Mouse (Mus musculus): Measurements from ENCODE around the gene Zdhhc5. TPM values are rescaled to one million over a fixed set of nuclear protein-coding genes. Genes with fewer than 3 reads are reported as not detected.
"Not testable (repeated sequence)": the region's sequence is repeated elsewhere in the genome, so short reads cannot be mapped to it uniquely, and the experiment has no call there.

Zdhhc5 gene
- polyA plus RNA-seq, 1 experiment from 2014 or later: 29.3 TPM

- peak within 1 kb of the TSS; percentile 99 for H3K27ac ChIP-seq
- H3K4me3 ChIP-seq: peak within 1 kb of the TSS; percentile 74
- 4% methylated on average over 8 of the region's 8 CpGs for WGBS (ENCODE audit: insufficient replicate concordance)
- H3K27me3 ChIP-seq (replicated peaks): peaks cover 14% of the 10 kb centered on the region
- H3K4me2 ChIP-seq: peak within 1 kb of the TSS; percentile 89
- no peaks in the 10 kb centered on the region for H3K9me3 ChIP-seq (replicated peaks)
- peak within 1 kb of the TSS; percentile 90 for H3K9ac ChIP-seq
- H3K36me3 ChIP-seq: peaks cover 27% of the 10 kb centered on the region
- H3K4me1 ChIP-seq: peaks cover 88% of the 10 kb centered on the region
- peak; percentile 67 for ATAC-seq
Observed at GRCm38 (mm10) chr2:84733579-84734300, 18.8 kb upstream of the Zdhhc5 start, which contains the start of gene Ypel4. Gene Ypel4 (plus strand): TSS chr2:84734058.

GRCm38 (mm10) chr2:84732394-84732793, 17.4 kb upstream of the Zdhhc5 start:
- WGBS (ENCODE audit: insufficient replicate concordance): 65% methylated on average over 1 of the region's 1 CpGs
- Histone ChIP-seq H3K9me3 (replicated peaks) (no peaks in the 10 kb centered on the region), H3K4me1 (peaks cover 83% of the 10 kb centered on the region), H3K4me2 (peak overlapping the region; percentile 89), H3K36me3 (peaks cover 18% of the 10 kb centered on the region), H3K4me3 (no peak overlapping the region), H3K27me3 (replicated peaks) (peaks cover 10% of the 10 kb centered on the region), H3K9ac (peak overlapping the region; percentile 90), H3K27ac (peak overlapping the region; percentile 99)
- no peak for ATAC-seq

GRCm38 (mm10) chr2:84731206-84731605, 16.2 kb upstream of the Zdhhc5 start:
- Histone ChIP-seq H3K9ac (no peak overlapping the region), H3K36me3 (peaks cover 6% of the 10 kb centered on the region; the same call in 1 of the 2 replicates), H3K4me1 (peaks cover 75% of the 10 kb centered on the region), H3K4me3 (no peak overlapping the region), H3K9me3 (replicated peaks) (no peaks in the 10 kb centered on the region), H3K27me3 (replicated peaks) (no peaks in the 10 kb centered on the region; the same call in 1 of the 2 replicates), H3K4me2 (no peak overlapping the region), H3K27ac (peak overlapping the region; percentile 99)
- 79% methylated on average over 3 of the region's 3 CpGs for WGBS (ENCODE audit: insufficient replicate concordance)
- ATAC-seq: no peak

- H3K4me3 ChIP-seq; ATAC-seq; H3K9me3 ChIP-seq (replicated peaks); H3K27me3 ChIP-seq (replicated peaks): not testable (repeated sequence)
- Histone ChIP-seq H3K27ac (peak overlapping the region; percentile 94), H3K4me1 (peaks cover 77% of the 10 kb centered on the region), H3K36me3 (peaks cover 28% of the 10 kb centered on the region), H3K9ac (peak overlapping the region; percentile 78; the same call in 1 of the 2 replicates), H3K4me2 (peak overlapping the region; percentile 85)
- 75% methylated on average over 5 of the region's 5 CpGs for WGBS (ENCODE audit: insufficient replicate concordance)
Observed at GRCm38 (mm10) chr2:84728191-84728590, 13.2 kb upstream of the Zdhhc5 start.

- under 1% methylated on average over 39 of the region's 39 CpGs for WGBS (ENCODE audit: insufficient replicate concordance)
- Histone ChIP-seq H3K4me3 (peak within 1 kb of the TSS; percentile 75), H3K27ac (peak within 1 kb of the TSS; percentile 94), H3K36me3 (peaks cover 35% of the 10 kb centered on the region), H3K4me1 (peaks cover 69% of the 10 kb centered on the region), H3K27me3 (replicated peaks) (no peaks in the 10 kb centered on the region), H3K9me3 (replicated peaks) (no peaks in the 10 kb centered on the region), H3K9ac (peak within 1 kb of the TSS; percentile 85), H3K4me2 (peak within 1 kb of the TSS; percentile 85)
- peak; percentile 93 for ATAC-seq
Observed at GRCm38 (mm10) chr2:84727172-84727858, 12.3 kb upstream of the Zdhhc5 start, which contains the start of gene Clp1. Gene Clp1 (minus strand): TSS chr2:84727350.

- peak overlapping the region; percentile 85 for H3K4me2 ChIP-seq
- H3K4me3 ChIP-seq: peak overlapping the region; percentile 75
- peaks cover 68% of the 10 kb centered on the region for H3K4me1 ChIP-seq
- no peaks in the 10 kb centered on the region for H3K27me3 ChIP-seq (replicated peaks)
- WGBS (ENCODE audit: insufficient replicate concordance): 2% methylated on average over 9 of the region's 9 CpGs
- H3K36me3 ChIP-seq: peaks cover 41% of the 10 kb centered on the region
- H3K9me3 ChIP-seq (replicated peaks): no peaks in the 10 kb centered on the region
- peak overlapping the region; percentile 85 for H3K9ac ChIP-seq
- ATAC-seq: 0 out of 2 replicates have a peak, but pooled peaks have one; percentile 14
- H3K27ac ChIP-seq: peak overlapping the region; percentile 94
Observed at GRCm38 (mm10) chr2:84726716-84727115, 11.7 kb upstream of the Zdhhc5 start.

- H3K9ac ChIP-seq: peak overlapping the region; percentile 85
- peaks cover 50% of the 10 kb centered on the region for H3K36me3 ChIP-seq
- ATAC-seq: no peak
- no peaks in the 10 kb centered on the region for H3K9me3 ChIP-seq (replicated peaks)
- peaks cover 68% of the 10 kb centered on the region for H3K4me1 ChIP-seq
- peak overlapping the region; percentile 94; the same call in 1 of the 2 replicates for H3K27ac ChIP-seq
- no peaks in the 10 kb centered on the region for H3K27me3 ChIP-seq (replicated peaks)
- H3K4me2 ChIP-seq: peak overlapping the region; percentile 85
- peak overlapping the region; percentile 75 for H3K4me3 ChIP-seq
- WGBS (ENCODE audit: insufficient replicate concordance): 83% methylated on average over 10 of the region's 10 CpGs
Observed at GRCm38 (mm10) chr2:84725770-84726169, 10.8 kb upstream of the Zdhhc5 start.

- H3K4me1 ChIP-seq: peaks cover 57% of the 10 kb centered on the region
- 0 out of 2 replicates have a peak overlapping the region, but pooled peaks have one; percentile 75 for H3K4me3 ChIP-seq
- peak overlapping the region; percentile 85 for H3K4me2 ChIP-seq
- no peaks in the 10 kb centered on the region for H3K9me3 ChIP-seq (replicated peaks)
- no peak overlapping the region for H3K9ac ChIP-seq
- WGBS (ENCODE audit: insufficient replicate concordance): 90% methylated on average over 14 of the region's 14 CpGs
- H3K27ac ChIP-seq: peak overlapping the region; percentile 43; the same call in 1 of the 2 replicates
- no peaks in the 10 kb centered on the region for H3K27me3 ChIP-seq (replicated peaks)
- H3K36me3 ChIP-seq: peaks cover 51% of the 10 kb centered on the region
- ATAC-seq: no peak
Observed at GRCm38 (mm10) chr2:84723856-84724255, 8.9 kb upstream of the Zdhhc5 start.

- peak; percentile 33; the same call in 1 of the 2 replicates for ATAC-seq
- H3K36me3 ChIP-seq: peaks cover 51% of the 10 kb centered on the region
- H3K9ac ChIP-seq: no peak overlapping the region
- H3K4me1 ChIP-seq: peaks cover 59% of the 10 kb centered on the region
- no peak overlapping the region for H3K27ac ChIP-seq
- no peak overlapping the region for H3K4me3 ChIP-seq
- H3K4me2 ChIP-seq: no peak overlapping the region; the same call in 1 of the 2 replicates
- WGBS (ENCODE audit: insufficient replicate concordance): 43% methylated on average over 3 of the region's 3 CpGs
- no peaks in the 10 kb centered on the region for H3K9me3 ChIP-seq (replicated peaks)
- H3K27me3 ChIP-seq (replicated peaks): no peaks in the 10 kb centered on the region
Observed at GRCm38 (mm10) chr2:84721182-84721581, 6.2 kb upstream of the Zdhhc5 start.

- no peaks in the 10 kb centered on the region for H3K9me3 ChIP-seq (replicated peaks)
- H3K36me3 ChIP-seq: peaks cover 48% of the 10 kb centered on the region
- 93% methylated on average over 2 of the region's 2 CpGs for WGBS (ENCODE audit: insufficient replicate concordance)
- no peak overlapping the region for H3K9ac ChIP-seq
- no peak overlapping the region for H3K27ac ChIP-seq
- no peak overlapping the region for H3K4me2 ChIP-seq
- peaks cover 56% of the 10 kb centered on the region for H3K4me1 ChIP-seq
- no peak for ATAC-seq
- no peak overlapping the region for H3K4me3 ChIP-seq
- no peaks in the 10 kb centered on the region for H3K27me3 ChIP-seq (replicated peaks)
Observed at GRCm38 (mm10) chr2:84720718-84721117, 5.7 kb upstream of the Zdhhc5 start.

- Histone ChIP-seq H3K27me3 (replicated peaks) (no peaks in the 10 kb centered on the region), H3K4me2 (peak overlapping the region; percentile 83), H3K4me1 (peaks cover 49% of the 10 kb centered on the region), H3K36me3 (peaks cover 18% of the 10 kb centered on the region), H3K9ac (peak overlapping the region; percentile 96; the same call in 1 of the 2 replicates), H3K4me3 (no peak overlapping the region), H3K9me3 (replicated peaks) (no peaks in the 10 kb centered on the region), H3K27ac (peak overlapping the region; percentile 98)
- WGBS (ENCODE audit: insufficient replicate concordance): 85% methylated on average over 4 of the region's 4 CpGs
- no peak for ATAC-seq
Observed at GRCm38 (mm10) chr2:84717357-84717756, 2.4 kb upstream of the Zdhhc5 start.

All from liver, embryonic 12.5 days (tissue).